Mouse (Mus musculus): ENCODE results near the gene Tmem132c. TPM values are rescaled to one million over a fixed set of nuclear protein-coding genes. Genes with fewer than 3 reads are reported as not detected.

Gene Tmem132c
- polyA plus RNA-seq, 1 experiment from 2014 or later = 35.1 TPM

GRCm38 (mm10) chr5:127483955-127484659 lies 242.5 kb downstream of the Tmem132c start:
- WGBS = 69% methylated on average over 8 of the region's 8 CpGs

GRCm38 (mm10) chr5:127484813-127485486 lies 243.3 kb downstream of the Tmem132c start:
- WGBS = 74% methylated on average over 13 of the region's 13 CpGs
- Histone ChIP-seq H3K27me3 (replicated peaks; ENCODE audit: low read depth, poor library complexity, severe bottlenecking) (peaks cover 5% of the 10 kb centered on the region; the same call in 1 of the 2 replicates), H3K36me3 (replicated peaks) (peaks cover 30% of the 10 kb centered on the region), H3K4me1 (peaks cover 16% of the 10 kb centered on the region), H3K4me3 (no peak overlapping the region), H3K27ac (replicated peaks) (peak overlapping the region; percentile 20; the same call in 1 of the 2 replicates), H3K9me3 (peaks cover 9% of the 10 kb centered on the region)
- no peak for DNase-seq (ENCODE audit: low spot score)

More at GRCm38 (mm10) chr5:127483955-127484659, 242.5 kb downstream of the Tmem132c start:
- H3K27me3 ChIP-seq (replicated peaks; ENCODE audit: low read depth, poor library complexity, severe bottlenecking) = peaks cover 5% of the 10 kb centered on the region; the same call in 1 of the 2 replicates
- no peak overlapping the region for H3K27ac ChIP-seq (replicated peaks)
- H3K4me1 ChIP-seq = peaks cover 19% of the 10 kb centered on the region
- no peak for DNase-seq (ENCODE audit: low spot score)
- H3K4me3 ChIP-seq = no peak overlapping the region
- peaks cover 9% of the 10 kb centered on the region for H3K9me3 ChIP-seq
- H3K36me3 ChIP-seq (replicated peaks) = peaks cover 29% of the 10 kb centered on the region

GRCm38 (mm10) chr5:127487190-127487589 lies 245.6 kb downstream of the Tmem132c start:
- 87% methylated on average over 6 of the region's 6 CpGs for WGBS
- no peak for DNase-seq (ENCODE audit: low spot score)
- H3K36me3 ChIP-seq (replicated peaks) = peaks cover 25% of the 10 kb centered on the region
- H3K27ac ChIP-seq (replicated peaks) = no peak overlapping the region
- H3K27me3 ChIP-seq (replicated peaks; ENCODE audit: low read depth, poor library complexity, severe bottlenecking) = no peaks in the 10 kb centered on the region
- H3K9me3 ChIP-seq = peaks cover 9% of the 10 kb centered on the region
- H3K4me3 ChIP-seq = no peak overlapping the region
- peaks cover 16% of the 10 kb centered on the region for H3K4me1 ChIP-seq

GRCm38 (mm10) chr5:127488666-127489065 lies 247.1 kb downstream of the Tmem132c start:
- DNase-seq (ENCODE audit: low spot score) = no peak
- H3K4me1 ChIP-seq = peaks cover 16% of the 10 kb centered on the region
- H3K27ac ChIP-seq (replicated peaks) = no peak overlapping the region
- no peaks in the 10 kb centered on the region for H3K27me3 ChIP-seq (replicated peaks; ENCODE audit: low read depth, poor library complexity, severe bottlenecking)
- 92% methylated on average over 13 of the region's 13 CpGs for WGBS
- H3K9me3 ChIP-seq = peaks cover 9% of the 10 kb centered on the region
- peaks cover 25% of the 10 kb centered on the region for H3K36me3 ChIP-seq (replicated peaks)
- no peak overlapping the region for H3K4me3 ChIP-seq

- peaks cover 23% of the 10 kb centered on the region for H3K36me3 ChIP-seq (replicated peaks)
- no peak overlapping the region for H3K27ac ChIP-seq (replicated peaks)
- 97% methylated on average over 3 of the region's 3 CpGs for WGBS
- H3K9me3 ChIP-seq = peaks cover 6% of the 10 kb centered on the region
- no peak for DNase-seq (ENCODE audit: low spot score)
- H3K4me1 ChIP-seq = no peaks in the 10 kb centered on the region; the same call in 1 of the 2 replicates
- no peak overlapping the region for H3K4me3 ChIP-seq
- H3K27me3 ChIP-seq (replicated peaks; ENCODE audit: low read depth, poor library complexity, severe bottlenecking) = no peaks in the 10 kb centered on the region
Measured at GRCm38 (mm10) chr5:127491724-127492123, 250.1 kb downstream of the Tmem132c start.

GRCm38 (mm10) chr5:127496895-127497294 lies 255.3 kb downstream of the Tmem132c start:
- Histone ChIP-seq H3K9me3 (no peaks in the 10 kb centered on the region), H3K4me1 (no peaks in the 10 kb centered on the region; the same call in 1 of the 2 replicates), H3K27me3 (replicated peaks; ENCODE audit: low read depth, poor library complexity, severe bottlenecking) (no peaks in the 10 kb centered on the region), H3K27ac (replicated peaks) (no peak overlapping the region), H3K36me3 (replicated peaks) (peaks cover 13% of the 10 kb centered on the region; the same call in 1 of the 2 replicates), H3K4me3 (no peak overlapping the region)
- DNase-seq (ENCODE audit: low spot score) = no peak
- WGBS = 66% methylated on average over 7 of the region's 7 CpGs

- no peaks in the 10 kb centered on the region for H3K4me1 ChIP-seq
- no peaks in the 10 kb centered on the region for H3K27me3 ChIP-seq (replicated peaks; ENCODE audit: low read depth, poor library complexity, severe bottlenecking)
- no peaks in the 10 kb centered on the region for H3K9me3 ChIP-seq
- H3K4me3 ChIP-seq = no peak overlapping the region
- DNase-seq (ENCODE audit: low spot score) = no peak
- H3K27ac ChIP-seq (replicated peaks) = no peak overlapping the region
- WGBS = 84% methylated on average over 12 of the region's 12 CpGs
- H3K36me3 ChIP-seq (replicated peaks) = peaks cover 13% of the 10 kb centered on the region; the same call in 1 of the 2 replicates
Measured at GRCm38 (mm10) chr5:127499151-127499827, 257.7 kb downstream of the Tmem132c start.

- no peaks in the 10 kb centered on the region for H3K4me1 ChIP-seq
- WGBS = 29% methylated on average over 7 of the region's 7 CpGs
- no peak overlapping the region for H3K27ac ChIP-seq (replicated peaks)
- no peaks in the 10 kb centered on the region for H3K27me3 ChIP-seq (replicated peaks; ENCODE audit: low read depth, poor library complexity, severe bottlenecking)
- DNase-seq (ENCODE audit: low spot score) = peak; percentile 37
- no peak overlapping the region for H3K4me3 ChIP-seq
- H3K36me3 ChIP-seq (replicated peaks) = peaks cover 31% of the 10 kb centered on the region
- no peaks in the 10 kb centered on the region for H3K9me3 ChIP-seq
Measured at GRCm38 (mm10) chr5:127502838-127503237, 261.2 kb downstream of the Tmem132c start.

GRCm38 (mm10) chr5:127505697-127506096 lies 264.1 kb downstream of the Tmem132c start:
- no peak for DNase-seq (ENCODE audit: low spot score)
- Histone ChIP-seq H3K9me3 (no peaks in the 10 kb centered on the region), H3K36me3 (replicated peaks) (peaks cover 22% of the 10 kb centered on the region), H3K4me1 (no peaks in the 10 kb centered on the region), H3K27me3 (replicated peaks; ENCODE audit: low read depth, poor library complexity, severe bottlenecking) (no peaks in the 10 kb centered on the region), H3K27ac (replicated peaks) (no peak overlapping the region), H3K4me3 (no peak overlapping the region)
- 75% methylated on average over 6 of the region's 6 CpGs for WGBS

- 89% methylated on average over 6 of the region's 6 CpGs for WGBS
- Histone ChIP-seq H3K27ac (replicated peaks) (no peak overlapping the region), H3K4me3 (no peak overlapping the region), H3K4me1 (no peaks in the 10 kb centered on the region), H3K27me3 (replicated peaks; ENCODE audit: low read depth, poor library complexity, severe bottlenecking) (no peaks in the 10 kb centered on the region), H3K36me3 (replicated peaks) (0 out of 2 replicates have a peak, but pooled peaks cover 3% of the 10 kb centered on the region), H3K9me3 (no peaks in the 10 kb centered on the region)
- DNase-seq (ENCODE audit: low spot score) = peak; percentile 21
Measured at GRCm38 (mm10) chr5:127511653-127512052, 270.0 kb downstream of the Tmem132c start.

GRCm38 (mm10) chr5:127515960-127516359 lies 274.4 kb downstream of the Tmem132c start:
- DNase-seq (ENCODE audit: low spot score) = no peak
- 91% methylated on average over 9 of the region's 9 CpGs for WGBS
- H3K27ac ChIP-seq (replicated peaks) = no peak overlapping the region
- peaks cover 3% of the 10 kb centered on the region; the same call in 1 of the 2 replicates for H3K36me3 ChIP-seq (replicated peaks)
- no peak overlapping the region for H3K4me3 ChIP-seq
- no peaks in the 10 kb centered on the region for H3K27me3 ChIP-seq (replicated peaks; ENCODE audit: low read depth, poor library complexity, severe bottlenecking)
- H3K4me1 ChIP-seq = no peaks in the 10 kb centered on the region
- no peaks in the 10 kb centered on the region for H3K9me3 ChIP-seq

- Histone ChIP-seq H3K27me3 (replicated peaks; ENCODE audit: low read depth, poor library complexity, severe bottlenecking) (no peaks in the 10 kb centered on the region), H3K36me3 (replicated peaks) (no peaks in the 10 kb centered on the region), H3K9me3 (no peaks in the 10 kb centered on the region), H3K27ac (replicated peaks) (no peak overlapping the region), H3K4me3 (no peak overlapping the region), H3K4me1 (no peaks in the 10 kb centered on the region)
- DNase-seq (ENCODE audit: low spot score) = peak; percentile 14
- 70% methylated on average over 9 of the region's 9 CpGs for WGBS
Measured at GRCm38 (mm10) chr5:127522744-127523476, 281.3 kb downstream of the Tmem132c start.
